Mouse (Mus musculus) C2C12 (cell line): Measurements from ENCODE around the gene Olfr1467. TPM values are rescaled to one million over a fixed set of nuclear protein-coding genes. Genes with fewer than 3 reads are reported as not detected.

Experiments used
- H3K27me3 ChIP-seq: one replicate; pipeline ENCODE4 v1.6.1; 2011; ENCODE audit not compliant: control insufficient read depth, insufficient read depth, insufficient read length
- H3K36me3 ChIP-seq: one replicate; pipeline ENCODE4 v1.6.1; 2011; ENCODE audit not compliant: control insufficient read depth, insufficient read depth
- H3K4me3 ChIP-seq: one replicate; pipeline ENCODE4 v1.5.1; 2011; ENCODE audit warnings: mild to moderate bottlenecking, control low read depth; ENCODE audit not compliant: poor library complexity, insufficient read depth, severe bottlenecking
- H3K79me2 ChIP-seq: one replicate; pipeline ENCODE4 v1.6.1; 2011; ENCODE audit not compliant: control insufficient read depth, insufficient read depth
- H3K79me3 ChIP-seq: one replicate; pipeline ENCODE4 v1.6.1; 2011; ENCODE audit warnings: low read depth, control low read depth
- H3ac ChIP-seq: one replicate; pipeline ENCODE3; 2011; ENCODE audit warnings: low read depth; ENCODE audit not compliant: control insufficient read depth, insufficient read length
- CEBPB ChIP-seq: IDR thresholded peaks from one replicate; pipeline ENCODE4 v1.6.1; 2011; ENCODE audit warnings: low read depth, mild to moderate bottlenecking, control low read depth, moderate library complexity
- CTCF ChIP-seq: IDR thresholded peaks from one replicate; pipeline ENCODE4 v1.5.1; 2011; ENCODE audit not compliant: control insufficient read depth, insufficient read depth, insufficient read length
- FOSL1 ChIP-seq: IDR thresholded peaks from one replicate; pipeline ENCODE4 v1.8.0; 2011; ENCODE audit warnings: mild to moderate bottlenecking, low read length; ENCODE audit not compliant: poor library complexity, insufficient read depth, severe bottlenecking
- MAX ChIP-seq: IDR thresholded peaks from one replicate; pipeline ENCODE4 v1.6.1; 2011; ENCODE audit warnings: mild to moderate bottlenecking, control low read depth
- MYOD1 ChIP-seq: IDR thresholded peaks from one replicate; pipeline ENCODE4 v1.6.1; 2011; ENCODE audit warnings: low read depth; ENCODE audit not compliant: control insufficient read depth, insufficient read length
- MYOG ChIP-seq: IDR thresholded peaks from one replicate; pipeline ENCODE4 v1.6.1; 2011; ENCODE audit not compliant: control insufficient read depth, insufficient read length; ENCODE audit errors: extremely low read depth
- USF1 ChIP-seq: IDR thresholded peaks from one replicate; pipeline ENCODE4 v1.6.1; 2011; ENCODE audit warnings: low read depth, mild to moderate bottlenecking, control low read depth, moderate library complexity
- long read RNA-seq, 2 experiments: library from polyadenylated mRNA; unstranded; transcript quantifications; one replicate each; pipeline ENCODE4 v2.0.0; 2019 to 2020
- polyA plus RNA-seq: library from polyadenylated mRNA; unstranded; fragments of >200 nt; fragmentation: generic; extraction: Trizol; gene quantifications from one replicate; pipeline ENCODE4 v1.2.1, GENCODE M21; 2012; ENCODE audit warnings: missing spikeins

Gene Olfr1467
- not detected for polyA plus RNA-seq
- long read RNA-seq, experiment 1: 0 reads
- long read RNA-seq, experiment 2: 0 reads

- H3K79me3 ChIP-seq: no peaks in the 10 kb centered on the region
- H3ac ChIP-seq: no peak within 1 kb of the TSS
- no peaks in the 10 kb centered on the region for H3K27me3 ChIP-seq
- no peaks in the 10 kb centered on the region for H3K79me2 ChIP-seq
- no peaks in the 10 kb centered on the region for H3K36me3 ChIP-seq
- no peak within 1 kb of the TSS for H3K4me3 ChIP-seq
- TF ChIP-seq CTCF (no peak), MYOD1 (no peak), CEBPB (no peak), FOSL1 (no peak), MAX (no peak), USF1 (no peak), MYOG (no peak)
Measured at GRCm38 (mm10) chr19:13361936-13362335, at the start of gene Olfr1467. Gene Olfr1467 (plus strand): TSS chr19:13362236.

GRCm38 (mm10) chr19:13315441-13315840 lies 46.6 kb upstream of the Olfr1467 start, which contains the start of gene Olfr1465:
Gene Olfr1465 (minus strand): TSS chr19:13315541.
- no peaks in the 10 kb centered on the region for H3K79me3 ChIP-seq
- TF ChIP-seq MYOD1 (no peak), USF1 (no peak), MAX (no peak), MYOG (no peak), CEBPB (no peak), CTCF (no peak)
- no peaks in the 10 kb centered on the region for H3K79me2 ChIP-seq
- no peaks in the 10 kb centered on the region for H3K27me3 ChIP-seq
- H3ac ChIP-seq: no peak within 1 kb of the TSS
- H3K4me3 ChIP-seq: no peak within 1 kb of the TSS
- no peaks in the 10 kb centered on the region for H3K36me3 ChIP-seq

- H3K4me3 ChIP-seq: no peak within 1 kb of the TSS
- TF ChIP-seq CTCF: no peak
- TF ChIP-seq MYOD1: no peak
- no peak for TF ChIP-seq CEBPB
- no peak for TF ChIP-seq MYOG
- TF ChIP-seq USF1: no peak
- TF ChIP-seq FOSL1: no peak
- no peak for TF ChIP-seq MAX
- no peaks in the 10 kb centered on the region for H3K79me2 ChIP-seq
- H3K27me3 ChIP-seq: no peaks in the 10 kb centered on the region
- no peak within 1 kb of the TSS for H3ac ChIP-seq
- no peaks in the 10 kb centered on the region for H3K36me3 ChIP-seq
- H3K79me3 ChIP-seq: no peaks in the 10 kb centered on the region
Measured at GRCm38 (mm10) chr19:13338562-13338961, 23.5 kb upstream of the Olfr1467 start, which contains the start of gene Olfr1466. Gene Olfr1466 (plus strand): TSS chr19:13338862.

GRCm38 (mm10) chr19:13407549-13407948 lies 45.5 kb downstream of the Olfr1467 start, which contains the start of gene Olfr1469:
Gene Olfr1469 (plus strand): TSS chr19:13407849.
- Histone ChIP-seq H3K36me3 (no peaks in the 10 kb centered on the region), H3K4me3 (no peak within 1 kb of the TSS), H3K79me3 (no peaks in the 10 kb centered on the region), H3K79me2 (no peaks in the 10 kb centered on the region), H3K27me3 (no peaks in the 10 kb centered on the region), H3ac (no peak within 1 kb of the TSS)
- no peak for TF ChIP-seq CTCF
- TF ChIP-seq MYOG: no peak
- no peak for TF ChIP-seq CEBPB
- no peak for TF ChIP-seq FOSL1
- TF ChIP-seq MYOD1: no peak
- TF ChIP-seq USF1: no peak
- no peak for TF ChIP-seq MAX

Other genes starting within 250 kb of the Olfr1467 start
- 0.01 TPM for gene Olfr1459, start 212.7 kb upstream of the Olfr1467 start, polyA plus RNA-seq
- gene Olfr1461, start 199.2 kb upstream of the Olfr1467 start, polyA plus RNA-seq: not detected
- gene Olfr1462, start 176.5 kb upstream of the Olfr1467 start, polyA plus RNA-seq: not detected
- not detected for gene Olfr1463, start 130.9 kb upstream of the Olfr1467 start, polyA plus RNA-seq
- not detected for gene Olfr1465, start 46.7 kb upstream of the Olfr1467 start, polyA plus RNA-seq
- gene Olfr1466, start 23.4 kb upstream of the Olfr1467 start, polyA plus RNA-seq: not detected
- gene Olfr1469, start 45.6 kb downstream of the Olfr1467 start, polyA plus RNA-seq: not detected
- not detected for gene Olfr1471, start 81.2 kb downstream of the Olfr1467 start, polyA plus RNA-seq
- gene Olfr1472, start 93.8 kb downstream of the Olfr1467 start, polyA plus RNA-seq: not detected
- not detected for gene Olfr1474, start 107.3 kb downstream of the Olfr1467 start, polyA plus RNA-seq
- gene Olfr1475, start 118.0 kb downstream of the Olfr1467 start, polyA plus RNA-seq: not detected
- gene Olfr1477, start 138.3 kb downstream of the Olfr1467 start, polyA plus RNA-seq: not detected
- gene Olfr1480, start 165.7 kb downstream of the Olfr1467 start, polyA plus RNA-seq: not detected
- gene Olfr1484, start 221.3 kb downstream of the Olfr1467 start, polyA plus RNA-seq: not detected